Mouse (Mus musculus) hindbrain, embryonic 14.5 days (tissue): ENCODE data around the gene Fcgr3. TPM values are rescaled to one million over a fixed set of nuclear protein-coding genes. Genes with fewer than 3 reads are reported as not detected.
"Not testable (repeated sequence)": the region's sequence is repeated elsewhere in the genome, so short reads cannot be mapped to it uniquely, and the experiment has no call there.

Experiments
- ATAC-seq: fragments of 200-750 bp; cut with Nextera tagmentation; 2 replicates; pipeline ENCODE4 v1.8.0; 2017; ENCODE audit warnings: moderate number of reproducible peaks, mild to moderate bottlenecking, moderate TSS enrichment, moderate library complexity; ENCODE audit not compliant: low FRiP score
- DNase-seq: peaks from one replicate; pipeline ENCODE4 v3.0.0-alpha.2; 2015; ENCODE audit warnings: low spot score
- H3K27ac ChIP-seq: fragments of 300-500 bp; sonication (generic); 2 replicates; pipeline ENCODE4 v1.5.1; 2014; ENCODE audit warnings: mild to moderate bottlenecking, moderate library complexity
- H3K27me3 ChIP-seq: fragments of 300-500 bp; sonication (generic); 2 replicates; pipeline ENCODE4 v1.6.1; 2014; ENCODE audit warnings: mild to moderate bottlenecking, low read length, mixed read lengths; ENCODE audit not compliant: control insufficient read depth, insufficient read depth
- H3K36me3 ChIP-seq: fragments of 300-500 bp; sonication (generic); replicated peaks from 2 replicates; pipeline ENCODE4 v1.6.1; 2014; ENCODE audit not compliant: control insufficient read depth, insufficient read depth
- H3K4me1 ChIP-seq: fragments of 300-500 bp; sonication (generic); replicated peaks from 2 replicates; pipeline ENCODE4 v1.6.1; 2014; ENCODE audit warnings: antibody characterized with exemption, low read length, mixed read lengths; ENCODE audit not compliant: control insufficient read depth, insufficient read depth
- H3K4me2 ChIP-seq: fragments of 300-500 bp; sonication (generic); replicated peaks from 2 replicates; pipeline ENCODE4 v1.6.1; 2014; ENCODE audit warnings: mild to moderate bottlenecking, moderate library complexity
- H3K4me3 ChIP-seq: fragments of 300-500 bp; sonication (generic); replicated peaks from 2 replicates; pipeline ENCODE4 v1.5.1; 2014; ENCODE audit warnings: mild to moderate bottlenecking, low read length
- H3K9ac ChIP-seq: fragments of 300-500 bp; sonication (generic); 2 replicates; pipeline ENCODE4 v1.6.1; 2014
- H3K9me3 ChIP-seq: fragments of 300-500 bp; sonication (generic); 2 replicates; pipeline ENCODE4 v1.6.1; 2016; ENCODE audit warnings: low read length; ENCODE audit not compliant: control insufficient read depth
- WGBS: fragments of 180-500 bp; shearing (Covaris S2); extraction: QIAGEN DNeasy Blood & Tissue Kit; methylation state at CpG from one replicate; pipeline ENCODE4 v1.1.7; 2014; 5-methylcytosine and 5-hydroxymethylcytosine counted together
- polyA plus RNA-seq: library from polyadenylated mRNA; unstranded; fragments of >200 nt; fragmentation: Nextera tagmentation; extraction: Ambion mirVana; gene quantifications from 2 replicates; pipeline ENCODE4 v1.2.1, GENCODE M21; 2014

The Fcgr3 gene
- polyA plus RNA-seq, 1 experiment from 2014 or later, result 11.6 TPM

- DNase-seq, H3K4me2 ChIP-seq, H3K36me3 ChIP-seq, H3K9me3 ChIP-seq, H3K4me1 ChIP-seq, H3K27ac ChIP-seq, H3K4me3 ChIP-seq, H3K9ac ChIP-seq, ATAC-seq: not testable (repeated sequence)
- WGBS, result 43% methylated on average over 5 of the region's 5 CpGs
- H3K27me3 ChIP-seq, result peaks cover 24% of the 10 kb centered on the region
Observed at GRCm38 (mm10) chr1:171077192-171077591, 12.5 kb upstream of the Fcgr3 start.

GRCm38 (mm10) chr1:171076176-171076575 lies 11.4 kb upstream of the Fcgr3 start:
- H3K9me3 ChIP-seq, H3K4me2 ChIP-seq, H3K27ac ChIP-seq, H3K9ac ChIP-seq, H3K4me1 ChIP-seq, DNase-seq, H3K36me3 ChIP-seq, H3K4me3 ChIP-seq, ATAC-seq: not testable (repeated sequence)
- H3K27me3 ChIP-seq, result peaks cover 17% of the 10 kb centered on the region
- WGBS, result 59% methylated on average over 3 of the region's 5 CpGs

- H3K9ac ChIP-seq, ATAC-seq, DNase-seq, H3K4me1 ChIP-seq, H3K4me3 ChIP-seq, H3K9me3 ChIP-seq, H3K27ac ChIP-seq, H3K36me3 ChIP-seq, H3K4me2 ChIP-seq: not testable (repeated sequence)
- WGBS, result 21% methylated on average over 4 of the region's 10 CpGs
- H3K27me3 ChIP-seq, result peaks cover 30% of the 10 kb centered on the region
Observed at GRCm38 (mm10) chr1:171074283-171074682, 9.5 kb upstream of the Fcgr3 start.

- H3K27me3 ChIP-seq, result peaks cover 28% of the 10 kb centered on the region
- H3K9me3 ChIP-seq, H3K4me3 ChIP-seq, H3K9ac ChIP-seq, H3K4me1 ChIP-seq, H3K27ac ChIP-seq, DNase-seq, H3K36me3 ChIP-seq, H3K4me2 ChIP-seq: not testable (repeated sequence)
- WGBS, result no CpG with 5 or more reads among the region's 45 CpGs
- peak; percentile 32 for ATAC-seq
Observed at GRCm38 (mm10) chr1:171072217-171072616, 7.5 kb upstream of the Fcgr3 start.

GRCm38 (mm10) chr1:171071726-171072125 lies 7.0 kb upstream of the Fcgr3 start:
- DNase-seq, H3K36me3 ChIP-seq, H3K4me3 ChIP-seq, H3K4me2 ChIP-seq, H3K9ac ChIP-seq, H3K27ac ChIP-seq, H3K4me1 ChIP-seq, H3K9me3 ChIP-seq: not testable (repeated sequence)
- peak; percentile 16 for ATAC-seq
- peaks cover 26% of the 10 kb centered on the region for H3K27me3 ChIP-seq
- WGBS, result no CpG with 5 or more reads among the region's 35 CpGs

GRCm38 (mm10) chr1:171070879-171071278 lies 6.1 kb upstream of the Fcgr3 start:
- peak; percentile 36 for DNase-seq
- H3K4me3 ChIP-seq, H3K9ac ChIP-seq, ATAC-seq, H3K4me1 ChIP-seq, H3K9me3 ChIP-seq, H3K36me3 ChIP-seq, H3K4me2 ChIP-seq, H3K27ac ChIP-seq: not testable (repeated sequence)
- WGBS, result 21% methylated on average over 11 of the region's 16 CpGs
- H3K27me3 ChIP-seq, result peaks cover 30% of the 10 kb centered on the region

GRCm38 (mm10) chr1:171069508-171069907 lies 4.8 kb upstream of the Fcgr3 start:
- not testable (repeated sequence) for H3K36me3 ChIP-seq, H3K4me1 ChIP-seq, DNase-seq, H3K27ac ChIP-seq, ATAC-seq, H3K4me2 ChIP-seq, H3K4me3 ChIP-seq, H3K9me3 ChIP-seq, H3K9ac ChIP-seq
- H3K27me3 ChIP-seq, result peaks cover 38% of the 10 kb centered on the region
- WGBS, result 66% methylated on average over 3 of the region's 3 CpGs

- H3K36me3 ChIP-seq, ATAC-seq, H3K9me3 ChIP-seq, H3K4me1 ChIP-seq, H3K27ac ChIP-seq, H3K4me3 ChIP-seq, H3K9ac ChIP-seq, H3K4me2 ChIP-seq, DNase-seq: not testable (repeated sequence)
- WGBS, result 47% methylated on average over 5 of the region's 5 CpGs
- H3K27me3 ChIP-seq, result peaks cover 41% of the 10 kb centered on the region
Observed at GRCm38 (mm10) chr1:171067928-171068327, 3.2 kb upstream of the Fcgr3 start.

- not testable (repeated sequence) for H3K4me2 ChIP-seq, H3K4me3 ChIP-seq, H3K4me1 ChIP-seq, DNase-seq, H3K27ac ChIP-seq, H3K36me3 ChIP-seq, H3K9ac ChIP-seq, H3K9me3 ChIP-seq
- peaks cover 44% of the 10 kb centered on the region for H3K27me3 ChIP-seq
- peak; percentile 5; the same call in 1 of the 2 replicates for ATAC-seq
- WGBS, result 26% methylated on average over 2 of the region's 10 CpGs
Observed at GRCm38 (mm10) chr1:171066583-171066982, 1.8 kb upstream of the Fcgr3 start.

- H3K9ac ChIP-seq, H3K36me3 ChIP-seq, H3K4me1 ChIP-seq, DNase-seq, H3K9me3 ChIP-seq, H3K27ac ChIP-seq: not testable (repeated sequence)
- peak overlapping the region; percentile 19; the same call in 1 of the 2 replicates for H3K4me3 ChIP-seq
- H3K4me2 ChIP-seq, result peak overlapping the region; percentile 41
- H3K27me3 ChIP-seq, result peaks cover 40% of the 10 kb centered on the region
- peak; percentile 18 for ATAC-seq
- WGBS, result 8% methylated on average over 26 of the region's 45 CpGs
Observed at GRCm38 (mm10) chr1:171065768-171066167, 1.0 kb upstream of the Fcgr3 start.
